Mouse (Mus musculus): ENCODE results near the gene Sctr. TPM values are rescaled to one million over a fixed set of nuclear protein-coding genes. Genes with fewer than 3 reads are reported as not detected.

The Sctr gene
- polyA plus RNA-seq, 1 experiment: 0.25 TPM

DNA sequence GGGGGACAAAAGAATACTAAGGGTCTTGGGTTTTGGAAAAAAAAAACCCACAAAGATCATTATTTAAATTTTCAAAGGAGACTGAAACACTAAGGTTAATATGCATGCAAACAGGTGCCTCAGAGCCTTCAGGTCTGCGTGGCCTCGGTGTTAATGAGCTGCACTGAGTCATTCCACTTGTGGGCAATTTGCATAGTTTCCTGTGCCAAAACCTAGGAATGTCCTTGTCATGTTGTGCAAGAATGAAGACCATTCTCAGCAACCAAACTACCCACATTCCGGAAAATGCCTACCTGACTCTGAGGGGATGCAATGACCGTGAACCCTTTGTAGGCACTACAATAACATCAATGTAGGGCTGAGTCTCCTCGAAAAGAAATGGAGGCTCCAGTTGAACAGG, 20.1 kb upstream of the Sctr start:
- Histone ChIP-seq H3K27me3 (ENCODE audit: control insufficient read depth, insufficient read depth, low read length) (no peaks in the 10 kb centered on the region), H3K4me1 (ENCODE audit: control insufficient read depth, insufficient read depth, low read length) (no peaks in the 10 kb centered on the region), H3K27ac (ENCODE audit: insufficient read depth, low read length) (no peak overlapping the region), H3K4me3 (replicated peaks; ENCODE audit: insufficient read depth, low read depth, low read length) (no peak overlapping the region)
- 83% methylated on average over 5 of the region's 5 CpGs for WGBS
- DNase-seq: no peak
- TF ChIP-seq POLR2A (IDR thresholded peaks at IDR 0.05; ENCODE audit: borderline replicate concordance, insufficient read depth, low read length) (no peak), CTCF (IDR thresholded peaks at IDR 0.05; ENCODE audit: borderline replicate concordance, insufficient read depth, low read depth, low read length) (no peak)

DNA sequence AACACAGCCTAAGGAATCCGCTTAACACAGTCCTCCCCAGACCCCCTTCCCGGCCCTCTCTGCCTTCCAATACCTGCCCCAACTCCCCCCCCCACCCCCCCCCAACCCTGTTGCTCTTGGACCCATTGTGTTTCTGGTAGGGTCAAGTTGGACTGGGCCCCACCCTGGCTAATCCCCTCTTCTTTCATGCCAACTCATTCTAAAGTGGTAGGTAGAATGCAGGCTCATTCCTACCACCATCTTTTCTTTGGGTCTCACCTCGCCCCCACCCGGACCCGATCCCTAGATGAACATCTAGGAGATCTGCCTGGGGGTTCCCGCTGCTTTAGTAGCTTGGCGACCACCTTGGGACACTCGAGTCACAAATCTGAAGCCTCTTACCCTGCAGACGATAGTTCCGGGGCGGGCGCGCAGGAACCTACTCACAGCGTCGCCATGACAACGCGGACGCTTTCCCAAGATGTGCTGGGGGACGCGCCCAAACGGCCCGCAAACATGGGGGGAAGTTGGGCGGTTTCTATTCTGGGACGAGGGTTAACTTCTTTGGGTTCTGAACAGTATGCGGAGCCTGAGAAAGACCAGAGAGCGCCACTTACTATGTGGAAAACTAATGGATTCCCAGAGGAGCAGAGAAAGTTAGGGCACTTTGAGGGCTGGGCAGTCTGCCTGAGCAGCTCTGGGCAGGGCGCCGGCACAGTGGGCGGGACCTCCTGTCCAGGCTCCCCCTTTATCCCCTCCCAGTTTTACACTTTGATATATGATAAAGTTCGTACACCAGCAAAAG, 9.7 kb upstream of the Sctr start, which contains the start of gene Cfap221:
Gene Cfap221 (minus strand): TSS at position 437 of the 784 bp plus-strand sequence.
- WGBS: 6% methylated on average over 30 of the region's 30 CpGs
- TF ChIP-seq CTCF (IDR thresholded peaks at IDR 0.05; ENCODE audit: borderline replicate concordance, insufficient read depth, low read depth, low read length) (no peak), POLR2A (IDR thresholded peaks at IDR 0.05; ENCODE audit: borderline replicate concordance, insufficient read depth, low read length) (no peak)
- no peak within 1 kb of the TSS for H3K4me3 ChIP-seq (replicated peaks; ENCODE audit: insufficient read depth, low read depth, low read length)
- peak in 1 of 2 experiments; percentile 11 for DNase-seq
- H3K4me1 ChIP-seq (ENCODE audit: control insufficient read depth, insufficient read depth, low read length): no peaks in the 10 kb centered on the region
- no peak within 1 kb of the TSS for H3K27ac ChIP-seq (ENCODE audit: insufficient read depth, low read length)
- no peaks in the 10 kb centered on the region for H3K27me3 ChIP-seq (ENCODE audit: control insufficient read depth, insufficient read depth, low read length)

DNA sequence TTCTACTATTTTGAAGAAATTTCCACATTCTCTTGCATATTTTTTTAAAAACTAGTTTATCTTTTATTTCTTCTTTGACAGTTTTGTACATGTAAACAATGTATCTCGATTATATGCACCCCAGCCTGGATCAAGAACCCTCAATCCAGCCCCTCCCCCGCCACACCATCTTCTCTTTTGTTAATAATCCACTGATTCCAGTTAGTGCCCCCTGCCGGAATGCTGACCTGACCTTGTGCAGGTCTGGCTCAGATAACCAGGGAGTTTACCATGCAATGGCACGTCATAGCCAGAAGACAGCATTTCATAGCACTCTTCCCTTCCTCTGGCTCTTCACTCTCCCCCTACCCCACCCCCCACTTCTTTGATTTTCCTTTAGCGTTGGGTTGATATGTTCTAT, 9.1 kb upstream of the Sctr start:
- TF ChIP-seq POLR2A (IDR thresholded peaks at IDR 0.05; ENCODE audit: borderline replicate concordance, insufficient read depth, low read length) (no peak), CTCF (IDR thresholded peaks at IDR 0.05; ENCODE audit: borderline replicate concordance, insufficient read depth, low read depth, low read length) (no peak)
- H3K4me3 ChIP-seq (replicated peaks; ENCODE audit: insufficient read depth, low read depth, low read length): no peak overlapping the region
- no peak overlapping the region for H3K27ac ChIP-seq (ENCODE audit: insufficient read depth, low read length)
- WGBS: 46% methylated on average over 5 of the region's 5 CpGs
- no peaks in the 10 kb centered on the region for H3K27me3 ChIP-seq (ENCODE audit: control insufficient read depth, insufficient read depth, low read length)
- no peaks in the 10 kb centered on the region for H3K4me1 ChIP-seq (ENCODE audit: control insufficient read depth, insufficient read depth, low read length)
- DNase-seq: no peak

DNA sequence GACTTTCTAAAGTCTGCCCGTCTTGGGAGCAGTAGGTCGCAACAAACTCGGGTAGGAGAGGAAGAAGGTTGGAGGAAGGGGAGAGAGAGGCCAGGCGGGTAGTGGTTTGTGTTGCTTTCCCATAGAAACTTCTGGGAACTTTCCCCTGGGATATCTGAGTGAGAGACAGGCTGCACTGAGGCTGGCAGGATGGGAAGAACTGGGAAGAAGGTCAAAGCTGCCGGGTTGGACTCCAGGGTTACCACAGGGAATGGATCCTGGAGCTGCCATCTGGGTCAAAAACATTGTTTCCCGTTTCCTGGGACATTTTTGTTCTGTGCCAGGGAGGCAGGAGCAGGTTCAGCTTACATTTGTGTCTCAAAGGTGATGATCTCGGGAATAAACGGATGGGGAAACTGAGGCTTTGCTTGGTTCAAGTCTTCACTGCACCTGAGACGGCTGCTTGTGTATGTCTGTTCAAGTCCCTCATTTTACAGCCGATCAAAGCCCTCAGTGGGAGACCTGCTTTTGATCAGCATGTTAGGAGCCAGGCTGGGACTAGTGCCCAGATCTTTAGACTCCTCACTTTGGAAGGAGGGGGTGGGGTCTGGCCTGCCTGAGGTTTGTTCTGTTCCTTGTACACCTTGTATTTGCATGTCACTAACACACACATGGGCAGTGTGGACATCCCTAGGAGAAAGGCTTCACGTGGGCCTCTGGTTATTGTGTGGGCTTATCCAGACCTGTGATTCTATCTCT, 1.3 kb downstream of the Sctr start:
- peaks cover 1% of the 10 kb centered on the region; the same call in 1 of the 2 replicates for H3K27me3 ChIP-seq (ENCODE audit: control insufficient read depth, insufficient read depth, low read length)
- TF ChIP-seq POLR2A (IDR thresholded peaks at IDR 0.05; ENCODE audit: borderline replicate concordance, insufficient read depth, low read length): no peak
- TF ChIP-seq CTCF (IDR thresholded peaks at IDR 0.05; ENCODE audit: borderline replicate concordance, insufficient read depth, low read depth, low read length): no peak
- no peak for DNase-seq
- H3K4me1 ChIP-seq (ENCODE audit: control insufficient read depth, insufficient read depth, low read length): no peaks in the 10 kb centered on the region
- 28% methylated on average over 11 of the region's 11 CpGs for WGBS
- no peak overlapping the region for H3K4me3 ChIP-seq (replicated peaks; ENCODE audit: insufficient read depth, low read depth, low read length)
- no peak overlapping the region for H3K27ac ChIP-seq (ENCODE audit: insufficient read depth, low read length)

DNA sequence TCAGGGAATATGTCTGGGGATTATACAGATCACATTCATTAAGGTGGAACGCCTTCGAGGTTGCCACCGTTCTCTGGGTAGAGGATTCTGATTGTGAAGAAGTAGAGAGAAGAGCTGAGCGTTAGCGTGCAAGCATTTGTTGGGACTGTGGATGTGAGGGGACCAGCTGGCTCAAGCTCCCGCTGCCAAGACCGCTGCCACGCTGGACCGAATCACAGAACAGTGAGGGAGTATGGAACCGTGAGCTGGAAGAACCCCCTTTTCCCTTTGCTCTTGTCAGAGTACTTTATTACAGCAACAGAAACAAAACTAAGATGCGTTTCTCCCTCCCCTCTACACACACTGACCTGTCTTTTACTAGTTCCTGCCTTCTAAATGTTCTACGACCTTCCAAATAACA, 5.9 kb downstream of the Sctr start:
- DNase-seq: no peak
- Histone ChIP-seq H3K27me3 (ENCODE audit: control insufficient read depth, insufficient read depth, low read length) (0 out of 2 replicates have a peak, but pooled peaks cover 1% of the 10 kb centered on the region), H3K4me3 (replicated peaks; ENCODE audit: insufficient read depth, low read depth, low read length) (no peak overlapping the region), H3K27ac (ENCODE audit: insufficient read depth, low read length) (no peak overlapping the region), H3K4me1 (ENCODE audit: control insufficient read depth, insufficient read depth, low read length) (no peaks in the 10 kb centered on the region)
- no peak for TF ChIP-seq CTCF (IDR thresholded peaks at IDR 0.05; ENCODE audit: borderline replicate concordance, insufficient read depth, low read depth, low read length)
- no peak for TF ChIP-seq POLR2A (IDR thresholded peaks at IDR 0.05; ENCODE audit: borderline replicate concordance, insufficient read depth, low read length)
- 53% methylated on average over 12 of the region's 12 CpGs for WGBS

DNA sequence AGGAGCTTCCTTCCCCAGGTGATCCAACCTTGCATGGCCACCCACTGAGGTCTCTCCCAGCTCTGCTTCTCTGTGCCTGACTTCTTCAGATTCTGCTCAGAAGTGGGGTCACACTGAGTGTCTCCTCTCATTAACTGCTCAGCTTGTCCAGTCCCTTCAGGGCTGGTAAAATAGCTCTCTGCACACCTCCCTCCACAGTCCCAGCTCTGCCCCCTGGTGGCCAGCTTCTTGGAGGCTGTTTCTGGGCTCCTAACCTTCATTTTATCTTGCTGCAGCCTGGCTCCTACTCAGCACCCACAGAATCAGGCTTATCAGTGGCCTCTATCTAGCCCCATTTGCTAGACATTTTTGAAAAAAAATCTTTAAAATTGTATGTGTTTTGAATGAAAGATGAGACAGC, 6.4 kb downstream of the Sctr start:
- H3K27me3 ChIP-seq (ENCODE audit: control insufficient read depth, insufficient read depth, low read length): 0 out of 2 replicates have a peak, but pooled peaks cover 1% of the 10 kb centered on the region
- H3K27ac ChIP-seq (ENCODE audit: insufficient read depth, low read length): no peak overlapping the region
- no peaks in the 10 kb centered on the region for H3K4me1 ChIP-seq (ENCODE audit: control insufficient read depth, insufficient read depth, low read length)
- peak; percentile 61 for TF ChIP-seq CTCF (IDR thresholded peaks at IDR 0.05; ENCODE audit: borderline replicate concordance, insufficient read depth, low read depth, low read length)
- no peak for TF ChIP-seq POLR2A (IDR thresholded peaks at IDR 0.05; ENCODE audit: borderline replicate concordance, insufficient read depth, low read length)
- no peak overlapping the region for H3K4me3 ChIP-seq (replicated peaks; ENCODE audit: insufficient read depth, low read depth, low read length)
- peak; percentile 46 to 67 for DNase-seq

DNA sequence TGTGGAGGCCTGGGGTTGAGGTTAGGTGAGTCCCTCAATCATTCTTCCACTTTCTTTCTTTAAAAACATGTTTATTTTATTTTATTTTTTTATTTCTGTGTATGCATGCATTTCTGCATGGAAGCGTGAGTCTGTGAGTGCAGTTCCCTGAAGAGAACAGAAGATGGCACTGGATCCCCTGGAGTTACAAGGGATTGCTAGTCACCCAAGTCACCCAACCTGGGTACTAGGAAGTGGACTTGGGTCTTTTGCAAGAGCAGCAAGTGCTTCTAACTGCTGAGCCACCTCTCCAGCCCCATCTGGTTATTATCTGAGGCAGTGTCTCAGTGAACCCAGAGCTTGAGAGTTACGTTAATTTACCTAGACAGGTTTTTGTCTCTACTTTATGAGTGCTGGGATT, 9.5 kb downstream of the Sctr start:
- WGBS: 91% methylated on average over 2 of the region's 2 CpGs
- no peak overlapping the region for H3K4me3 ChIP-seq (replicated peaks; ENCODE audit: insufficient read depth, low read depth, low read length)
- H3K27ac ChIP-seq (ENCODE audit: insufficient read depth, low read length): no peak overlapping the region
- H3K27me3 ChIP-seq (ENCODE audit: control insufficient read depth, insufficient read depth, low read length): no peaks in the 10 kb centered on the region
- H3K4me1 ChIP-seq (ENCODE audit: control insufficient read depth, insufficient read depth, low read length): no peaks in the 10 kb centered on the region
- no peak for DNase-seq
- TF ChIP-seq POLR2A (IDR thresholded peaks at IDR 0.05; ENCODE audit: borderline replicate concordance, insufficient read depth, low read length) (no peak), CTCF (IDR thresholded peaks at IDR 0.05; ENCODE audit: borderline replicate concordance, insufficient read depth, low read depth, low read length) (no peak)

All from cerebellum, adult 2 months (tissue).